Mouse (Mus musculus) gastrocnemius, postnatal 25 days (tissue): ENCODE measurements around the gene Tinagl1. TPM values are rescaled to one million over a fixed set of nuclear protein-coding genes. Genes with fewer than 3 reads are reported as not detected.
A peak's percentile ranks its signal among the peaks of the same experiment; 100 is the strongest.

Experiments
- DNase-seq: peaks from one replicate; pipeline ENCODE4 v3.0.0; 2022
- total RNA-seq, 2 experiments: library from RNA; stranded (reverse); gene quantifications; 1 replicate in 1 of 2; 2 replicates in 1 of 2; pipeline ENCODE4 v1.2.3; 2021

The Tinagl1 gene
- total RNA-seq, 2 experiments from 2014 or later: 23.7 to 31.5 TPM

DNA sequence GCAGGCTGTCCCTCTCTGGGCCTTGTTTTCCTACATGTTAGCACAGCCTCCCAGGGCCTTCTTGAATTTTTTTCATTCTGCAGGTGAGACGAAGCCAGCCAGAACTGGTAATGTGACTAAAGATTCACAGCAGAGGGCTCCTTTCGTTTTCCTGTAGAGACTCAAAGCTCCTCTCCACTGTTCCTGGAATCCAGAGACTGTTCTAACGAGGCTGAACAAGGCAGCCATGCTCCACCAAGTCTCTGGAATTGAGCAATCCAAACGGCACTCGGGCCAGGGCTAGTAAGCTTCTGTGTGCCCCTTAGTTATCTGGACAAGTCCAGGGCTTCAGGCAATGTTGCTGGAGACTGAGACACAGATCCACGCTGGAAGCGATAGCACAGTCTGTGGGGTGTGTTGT is 2.6 kb upstream of the Tinagl1 start:
- no peak for DNase-seq

- no peak for DNase-seq
Measured at GRCm38 (mm10) chr4:130177087-130177486, 2.2 kb upstream of the Tinagl1 start.

- no peak for DNase-seq
Measured at GRCm38 (mm10) chr4:130176156-130176720, 1.3 kb upstream of the Tinagl1 start.

DNA sequence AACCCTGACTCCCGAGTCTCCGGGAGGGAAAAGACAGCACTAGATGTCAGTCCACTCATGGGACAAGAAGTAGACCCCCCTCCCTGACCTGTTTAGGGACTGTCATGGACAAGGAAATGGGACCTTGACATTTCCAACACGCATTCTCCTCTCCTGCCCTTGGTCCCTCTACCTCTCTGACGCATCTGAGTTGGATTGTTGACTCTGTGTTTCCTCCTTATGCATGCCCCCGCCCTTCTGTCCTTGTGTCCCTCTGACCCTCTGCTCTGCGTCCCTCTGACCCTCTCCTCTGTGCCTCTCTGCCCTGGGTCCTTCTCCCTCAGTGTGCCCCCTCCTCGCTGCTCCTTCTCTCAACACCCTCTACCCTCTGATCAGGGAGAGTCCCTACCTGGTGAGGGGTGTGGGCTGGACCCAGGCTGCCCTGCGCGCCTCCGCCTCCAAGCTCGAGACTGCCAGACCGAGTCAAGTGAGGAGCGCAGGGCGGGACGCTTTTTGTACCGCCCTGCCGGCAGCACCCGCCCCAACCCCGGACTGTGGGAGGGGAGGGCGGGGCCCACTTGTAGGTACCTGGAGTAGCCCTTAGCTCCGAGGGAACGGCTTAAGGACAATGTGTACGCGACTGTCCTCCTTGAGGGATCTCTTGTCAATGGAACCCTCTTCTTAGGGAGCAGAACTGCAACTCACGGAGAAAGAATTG is 439 bp downstream of the Tinagl1 start:
- peak; percentile 67 for DNase-seq

DNA sequence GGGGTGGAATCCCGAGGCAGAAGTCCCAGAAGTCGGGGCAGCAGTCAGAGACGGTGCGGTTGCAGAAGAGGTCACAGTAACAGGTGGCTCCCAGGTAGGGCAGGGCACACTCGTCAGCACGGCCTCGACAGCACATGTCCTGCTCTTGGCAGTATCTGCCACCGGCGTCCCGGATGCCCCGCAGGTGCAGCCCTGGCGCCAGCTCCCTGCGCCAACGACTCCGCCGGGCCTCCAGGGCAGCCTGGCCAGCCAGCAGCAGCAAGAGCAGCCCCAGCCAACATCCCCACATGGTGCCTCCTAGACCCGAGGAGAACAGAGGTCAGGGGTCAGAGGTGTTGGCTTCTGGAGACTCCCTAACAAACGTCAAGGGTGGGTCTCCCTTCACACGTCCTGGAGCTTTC is 1.0 kb downstream of the Tinagl1 start:
- DNase-seq: no peak

- no peak for DNase-seq
Measured at GRCm38 (mm10) chr4:130173060-130173822, 1.7 kb downstream of the Tinagl1 start.

DNA sequence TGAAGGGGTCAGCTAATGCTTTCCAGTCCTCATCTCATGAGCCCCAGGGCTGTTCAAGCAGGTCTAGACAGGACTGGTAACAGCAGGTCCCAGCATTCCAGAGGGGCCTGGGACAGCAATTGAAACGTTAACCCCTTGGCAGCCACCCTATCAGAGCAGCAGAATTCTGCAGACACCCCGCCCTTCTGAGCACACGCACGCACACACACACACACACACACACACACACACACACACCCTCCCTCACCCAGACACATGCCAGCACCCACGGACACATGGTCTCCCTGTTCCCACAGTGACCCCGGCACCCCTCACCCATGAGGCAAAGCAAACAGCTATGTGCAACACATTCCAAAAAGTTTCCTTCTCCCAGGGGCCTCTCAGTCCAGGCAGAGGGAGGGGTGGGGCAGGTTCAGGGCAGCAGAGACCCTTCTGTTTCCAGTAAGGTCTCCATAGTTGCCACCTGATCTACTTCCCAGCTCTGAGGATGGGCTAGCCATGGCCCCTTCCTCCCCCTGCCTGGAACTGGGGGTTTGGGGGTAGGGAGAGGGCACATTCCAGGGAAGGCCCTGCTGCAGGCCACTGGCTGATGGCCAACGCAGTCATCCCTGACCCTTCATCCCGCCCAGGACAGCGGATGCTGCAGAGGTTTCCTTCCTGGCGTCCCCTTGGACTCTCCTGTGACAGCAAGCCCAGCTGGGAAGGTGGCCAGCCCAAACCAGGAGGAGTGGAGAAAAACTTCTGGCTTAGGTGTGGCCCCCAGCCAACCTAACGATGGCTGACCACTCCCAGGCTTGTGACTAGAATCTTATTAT is 2.8 kb downstream of the Tinagl1 start:
- peak; percentile 70 for DNase-seq

DNA sequence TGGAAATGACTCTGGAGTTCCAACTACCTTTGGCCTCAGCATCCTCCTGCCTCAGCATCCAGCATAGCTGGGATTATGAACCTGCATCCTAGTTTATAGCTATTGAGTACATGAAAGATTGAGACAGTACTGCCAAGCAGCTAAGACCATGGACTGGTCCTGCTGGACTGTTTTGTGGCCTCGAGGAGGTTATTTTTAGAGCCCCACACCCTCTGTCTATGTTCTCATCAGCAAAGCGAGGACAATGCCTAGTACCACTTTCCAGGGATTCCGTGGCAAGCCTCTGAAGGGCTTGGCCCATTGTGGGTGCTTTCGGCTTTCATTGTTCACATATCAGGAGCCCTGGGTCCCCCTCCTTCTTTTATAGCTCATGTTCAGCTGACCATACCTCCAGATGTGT is 4.6 kb downstream of the Tinagl1 start:
- DNase-seq: no peak

DNA sequence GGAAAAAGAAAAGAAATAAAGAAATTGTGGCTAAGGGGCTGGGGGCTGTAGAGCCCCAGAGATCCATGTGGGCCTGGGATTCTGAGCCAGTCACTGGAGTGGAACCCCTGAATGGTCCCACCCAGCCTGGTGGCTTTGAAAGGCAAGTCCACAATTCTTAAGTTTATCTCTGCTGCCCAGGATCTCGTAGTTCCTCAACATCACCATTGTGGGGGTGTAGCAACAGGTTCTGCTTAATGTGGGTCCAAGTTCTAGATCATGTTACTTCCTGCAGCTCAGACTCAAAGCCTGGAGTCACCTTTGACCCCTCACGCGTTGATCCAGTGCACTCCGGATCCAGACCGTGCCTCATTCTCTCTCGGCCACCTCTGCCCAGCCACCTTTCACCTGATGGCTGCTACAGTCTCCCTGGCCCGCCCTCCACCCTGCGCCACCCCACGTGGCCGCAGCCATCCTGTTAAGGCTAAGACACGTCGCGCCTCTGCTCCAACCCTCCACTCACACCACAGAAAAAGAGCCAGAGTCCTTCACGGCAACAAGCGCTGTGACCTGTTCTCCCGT is 5.4 kb downstream of the Tinagl1 start:
- no peak for DNase-seq

GRCm38 (mm10) chr4:130168280-130169183 is 6.4 kb downstream of the Tinagl1 start:
- DNase-seq: peak; percentile 76

DNA sequence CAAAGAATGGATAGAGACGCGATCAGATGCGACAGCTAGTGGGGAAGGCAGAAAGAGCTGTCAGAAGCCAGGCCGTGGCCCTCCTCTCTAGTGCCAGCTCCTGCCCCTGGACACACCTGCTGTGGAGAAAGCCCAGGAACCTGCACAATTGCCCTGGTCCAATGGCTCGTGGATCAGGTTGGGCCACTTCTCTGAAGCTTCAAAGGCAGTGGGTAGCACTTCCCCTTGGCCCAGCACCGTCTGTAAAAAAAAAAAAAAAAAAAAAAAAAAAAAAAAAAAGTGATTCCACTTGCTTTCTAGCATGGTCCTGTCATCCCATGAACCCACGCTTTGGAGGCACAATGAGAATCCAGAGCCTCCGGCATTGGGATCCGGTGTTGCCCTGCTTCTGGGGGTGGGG is 7.1 kb downstream of the Tinagl1 start:
- no peak for DNase-seq

DNA sequence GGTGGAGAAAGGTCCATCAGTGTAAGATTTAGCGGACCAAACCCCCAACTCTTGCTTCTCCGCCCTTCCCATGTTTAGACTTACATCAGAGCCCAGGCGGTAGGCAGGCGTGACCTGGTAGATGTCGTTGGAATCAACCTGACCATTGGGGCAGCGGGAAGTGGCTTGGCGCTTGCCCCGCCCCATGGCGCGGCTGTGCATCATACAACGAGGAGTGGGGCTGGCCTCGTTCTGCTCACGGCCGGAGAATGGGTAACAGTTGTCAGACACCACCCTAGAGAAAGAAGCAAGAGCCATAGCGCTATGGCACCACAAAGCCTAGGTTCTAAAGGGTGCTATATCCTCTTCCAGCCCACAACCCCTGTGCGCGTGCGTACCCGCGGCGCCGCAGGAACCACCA is 7.6 kb downstream of the Tinagl1 start:
- no peak for DNase-seq

- no peak for DNase-seq
Measured at GRCm38 (mm10) chr4:130166592-130166991, 8.3 kb downstream of the Tinagl1 start.

- no peak for DNase-seq
Measured at GRCm38 (mm10) chr4:130166061-130166460, 8.9 kb downstream of the Tinagl1 start.

GRCm38 (mm10) chr4:130164121-130164520 is 10.8 kb downstream of the Tinagl1 start:
- DNase-seq: no peak

DNA sequence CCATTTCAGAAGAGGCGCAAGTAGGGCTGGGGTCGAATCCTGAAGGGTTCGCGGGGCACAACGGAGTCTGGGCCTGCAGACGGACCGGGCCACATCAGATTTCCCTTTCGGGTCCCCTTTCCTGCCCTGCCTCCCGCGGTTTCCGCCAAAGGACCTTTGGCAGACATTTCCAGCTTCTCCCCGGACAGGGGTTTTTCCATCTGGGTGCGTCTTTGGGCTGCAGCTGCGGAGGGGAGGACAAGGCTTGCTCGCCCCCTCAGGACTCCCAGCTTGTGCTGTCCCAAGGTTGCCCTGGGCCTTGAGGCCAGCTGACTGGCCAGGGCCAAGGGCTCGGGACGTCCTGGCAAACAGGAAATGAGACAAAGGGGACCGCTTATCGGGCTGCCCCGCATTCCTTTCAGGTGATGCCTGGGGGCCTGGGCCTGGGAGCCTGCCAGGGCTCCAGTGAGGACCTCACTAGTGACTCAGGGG is 11.5 kb downstream of the Tinagl1 start:
- DNase-seq: peak; percentile 54

- DNase-seq: no peak
Measured at GRCm38 (mm10) chr4:130161349-130161748, 13.6 kb downstream of the Tinagl1 start.

DNA sequence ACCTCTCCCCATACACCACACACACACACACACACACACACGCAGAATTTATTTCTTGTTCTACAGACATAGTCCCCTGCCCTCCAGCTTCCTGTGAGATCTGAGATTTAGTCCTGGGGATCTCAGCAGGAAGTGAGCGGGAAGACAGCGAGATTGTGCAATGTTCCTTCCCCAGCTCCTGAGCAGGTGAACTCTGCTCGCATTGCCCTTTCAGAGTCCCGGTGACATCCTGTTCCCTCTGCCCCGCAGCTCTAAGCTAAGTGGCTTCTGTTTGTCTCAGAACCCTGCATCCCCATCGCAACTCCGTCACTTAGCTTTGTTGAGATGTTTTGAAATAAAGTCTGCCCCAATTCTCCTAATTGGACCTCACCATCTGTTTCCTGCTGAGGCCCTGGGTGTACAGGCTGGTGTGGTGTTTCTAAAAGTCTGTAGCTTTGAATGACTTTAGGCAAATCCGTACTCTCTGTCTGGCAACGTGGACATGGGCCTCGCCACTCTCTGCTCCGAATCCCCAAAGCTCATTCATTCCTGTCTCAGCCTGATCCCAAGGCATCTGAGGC is 18.0 kb downstream of the Tinagl1 start:
- DNase-seq: no peak

DNA sequence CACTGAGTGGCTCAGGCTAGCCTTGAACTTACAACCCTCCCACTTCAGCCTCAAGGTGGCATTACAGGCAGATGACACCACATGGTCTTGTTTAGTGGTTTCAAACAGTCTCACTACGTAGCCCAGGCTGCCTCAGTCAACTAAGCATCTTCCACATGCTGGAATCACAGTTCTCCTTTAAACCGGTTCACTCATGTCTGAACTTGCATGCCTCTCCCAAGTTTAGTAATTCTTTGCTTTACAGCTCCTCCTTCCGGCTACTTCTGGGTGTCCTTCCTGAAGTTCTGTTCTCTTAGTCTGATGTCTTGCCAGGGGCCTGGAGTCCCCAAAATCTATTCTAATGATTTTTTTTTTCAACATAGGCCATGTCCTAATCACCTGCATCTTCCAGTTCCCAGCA is 20.7 kb downstream of the Tinagl1 start:
- no peak for DNase-seq

DNA sequence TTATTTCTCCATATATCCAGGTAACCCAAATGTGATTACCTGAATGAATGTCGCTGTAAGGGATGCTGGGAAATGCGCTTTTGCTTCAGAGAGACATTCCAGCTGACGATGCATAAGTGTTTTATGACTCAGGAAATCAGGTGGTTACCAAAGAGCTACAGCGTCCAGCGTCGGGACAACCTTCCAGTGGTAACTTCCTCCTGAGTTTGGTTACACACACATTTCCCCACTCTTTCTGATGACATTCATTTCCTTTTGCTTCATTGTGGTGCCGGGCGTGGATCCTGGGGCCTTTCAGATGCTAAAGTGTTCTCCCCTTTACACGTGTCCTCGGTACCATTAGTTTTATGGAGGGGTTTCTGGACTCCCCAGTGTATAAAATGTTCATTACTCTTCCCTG is 26.5 kb downstream of the Tinagl1 start:
- no peak for DNase-seq

DNA sequence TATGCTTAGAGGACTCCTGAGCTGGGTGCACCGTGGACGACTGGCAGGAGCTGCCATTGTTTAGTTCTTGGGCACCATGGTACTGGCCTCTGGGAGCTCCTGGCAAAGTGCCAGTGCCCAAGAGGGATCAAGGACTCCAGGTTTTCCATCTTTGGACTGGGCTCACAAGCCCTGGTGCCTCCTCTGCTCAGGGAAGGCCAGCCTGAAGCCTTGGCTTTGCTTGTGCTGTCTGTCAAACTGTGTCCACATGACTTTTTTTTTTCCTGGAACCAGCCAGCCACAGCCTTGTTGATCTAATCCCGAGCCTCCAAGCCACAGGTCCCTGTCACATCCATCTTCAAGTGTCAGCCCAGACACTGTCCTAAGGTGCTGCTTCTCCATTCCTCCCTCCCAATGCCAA is 33.1 kb downstream of the Tinagl1 start:
- no peak for DNase-seq
